Mouse (Mus musculus): ENCODE data around the gene Pfn4.

DNA sequence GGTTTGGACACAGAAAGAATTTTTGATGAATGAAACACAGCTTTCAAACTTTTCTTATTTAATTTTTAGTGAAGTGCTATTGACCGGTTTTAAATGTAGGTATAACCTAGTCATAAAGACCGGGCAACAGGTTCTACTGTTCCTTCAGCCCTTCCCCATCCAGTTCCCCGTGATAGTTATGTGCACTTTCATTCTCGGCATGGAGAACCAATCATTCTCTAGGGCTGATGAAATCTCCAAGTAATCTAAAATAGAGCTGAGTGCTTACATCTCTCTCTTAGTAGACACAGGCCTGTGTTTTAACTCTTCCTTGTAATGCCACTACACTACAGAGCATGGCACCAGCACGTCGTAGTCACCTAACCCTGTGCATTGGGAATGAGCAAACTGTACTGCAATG lies 8.9 kb downstream of the Pfn4 start:
- TF ChIP-seq CTCF (IDR thresholded peaks at IDR 0.05; ENCODE audit: control insufficient read depth, insufficient read depth, insufficient read length) (no peak), CEBPB (IDR thresholded peaks at IDR 0.05; ENCODE audit: low read depth) (no peak), USF1 (IDR thresholded peaks at IDR 0.05; ENCODE audit: low read depth) (no peak), MAX (IDR thresholded peaks at IDR 0.05) (no peak)

Measured in C2C12 (cell line).